Mouse (Mus musculus): ENCODE measurements around the gene Olfr64. TPM values are rescaled to one million over a fixed set of nuclear protein-coding genes. Genes with fewer than 3 reads are reported as not detected.

Olfr64 gene
- polyA plus RNA-seq, 1 experiment from 2014 or later: not detected

- Histone ChIP-seq H3K27me3 (ENCODE audit: insufficient read depth, low read length) (no peaks in the 10 kb centered on the region), H3K9ac (replicated peaks) (no peak within 1 kb of the TSS), H3K27ac (ENCODE audit: low read depth) (no peak within 1 kb of the TSS; the same call in 1 of the 2 replicates), H3K36me3 (replicated peaks; ENCODE audit: insufficient read depth, low read length) (no peaks in the 10 kb centered on the region), H3K9me3 (ENCODE audit: low read length) (no peaks in the 10 kb centered on the region), H3K4me3 (ENCODE audit: low read depth, low read length) (no peak within 1 kb of the TSS), H3K4me1 (ENCODE audit: insufficient read depth) (no peaks in the 10 kb centered on the region; the same call in 1 of the 2 replicates), H3K4me2 (ENCODE audit: low read depth, low read length) (no peak within 1 kb of the TSS)
- ATAC-seq (no peak), DNase-seq (no peak)
- WGBS (ENCODE audit: insufficient replicate concordance): 66% methylated on average over 2 of the region's 2 CpGs
- TF ChIP-seq EP300 (IDR thresholded peaks at IDR 0.05; ENCODE audit: low read depth) (no peak), CTCF (IDR thresholded peaks at IDR 0.05; ENCODE audit: low read depth) (no peak)
Measured at GRCm38 (mm10) chr7:103853090-103853489, 41.2 kb downstream of the Olfr64 start, which contains the start of gene Hbb-y. Gene Hbb-y, minus strand, starts transcription at chr7:103853216.

GRCm38 (mm10) chr7:103844525-103845325 lies 49.6 kb downstream of the Olfr64 start:
- TF ChIP-seq CTCF (IDR thresholded peaks at IDR 0.05; ENCODE audit: low read depth) (no peak), EP300 (IDR thresholded peaks at IDR 0.05; ENCODE audit: low read depth) (no peak)
- no peak overlapping the region for H3K4me3 ChIP-seq (ENCODE audit: low read depth, low read length)
- DNase-seq: no peak
- H3K27ac ChIP-seq (ENCODE audit: low read depth): no peak overlapping the region
- ATAC-seq: 0 out of 2 replicates have a peak, but pooled peaks have one; percentile 17
- H3K9ac ChIP-seq (replicated peaks): no peak overlapping the region
- H3K27me3 ChIP-seq (ENCODE audit: insufficient read depth, low read length): no peaks in the 10 kb centered on the region
- WGBS (ENCODE audit: insufficient replicate concordance): 23% methylated on average over 2 of the region's 2 CpGs
- H3K36me3 ChIP-seq (replicated peaks; ENCODE audit: insufficient read depth, low read length): no peaks in the 10 kb centered on the region
- no peaks in the 10 kb centered on the region for H3K9me3 ChIP-seq (ENCODE audit: low read length)
- no peak overlapping the region for H3K4me2 ChIP-seq (ENCODE audit: low read depth, low read length)
- H3K4me1 ChIP-seq (ENCODE audit: insufficient read depth): no peaks in the 10 kb centered on the region

- WGBS (ENCODE audit: insufficient replicate concordance): 73% methylated on average over 2 of the region's 2 CpGs
- no peaks in the 10 kb centered on the region for H3K27me3 ChIP-seq (ENCODE audit: insufficient read depth, low read length)
Measured at GRCm38 (mm10) chr7:103843034-103843433, 51.3 kb downstream of the Olfr64 start, which contains the start of gene Hbb-bh1. Gene Hbb-bh1, minus strand, starts transcription at chr7:103843164.

GRCm38 (mm10) chr7:103840268-103840667 lies 54.0 kb downstream of the Olfr64 start, which contains the start of gene Hbb-bh2:
Gene Hbb-bh2, minus strand, starts transcription at chr7:103840520.
- Histone ChIP-seq H3K36me3 (replicated peaks; ENCODE audit: insufficient read depth, low read length) (no peaks in the 10 kb centered on the region), H3K27ac (ENCODE audit: low read depth) (no peak within 1 kb of the TSS), H3K27me3 (ENCODE audit: insufficient read depth, low read length) (no peaks in the 10 kb centered on the region), H3K4me1 (ENCODE audit: insufficient read depth) (no peaks in the 10 kb centered on the region), H3K9ac (replicated peaks) (no peak within 1 kb of the TSS), H3K9me3 (ENCODE audit: low read length) (no peaks in the 10 kb centered on the region), H3K4me3 (ENCODE audit: low read depth, low read length) (no peak within 1 kb of the TSS), H3K4me2 (ENCODE audit: low read depth, low read length) (no peak within 1 kb of the TSS)
- DNase-seq: no peak
- no peak for ATAC-seq
- 75% methylated on average over 3 of the region's 3 CpGs for WGBS (ENCODE audit: insufficient replicate concordance)
- TF ChIP-seq CTCF (IDR thresholded peaks at IDR 0.05; ENCODE audit: low read depth) (no peak), EP300 (IDR thresholded peaks at IDR 0.05; ENCODE audit: low read depth) (no peak)

More at GRCm38 (mm10) chr7:103843034-103843433, 51.3 kb downstream of the Olfr64 start, which contains the start of gene Hbb-bh1:
- ATAC-seq (no peak), DNase-seq (no peak)
- Histone ChIP-seq H3K4me2 (ENCODE audit: low read depth, low read length) (no peak within 1 kb of the TSS), H3K36me3 (replicated peaks; ENCODE audit: insufficient read depth, low read length) (no peaks in the 10 kb centered on the region), H3K27ac (ENCODE audit: low read depth) (no peak within 1 kb of the TSS), H3K9ac (replicated peaks) (no peak within 1 kb of the TSS), H3K4me3 (ENCODE audit: low read depth, low read length) (no peak within 1 kb of the TSS), H3K9me3 (ENCODE audit: low read length) (no peaks in the 10 kb centered on the region), H3K4me1 (ENCODE audit: insufficient read depth) (no peaks in the 10 kb centered on the region)
- no peak for TF ChIP-seq EP300 (IDR thresholded peaks at IDR 0.05; ENCODE audit: low read depth)
- TF ChIP-seq CTCF (IDR thresholded peaks at IDR 0.05; ENCODE audit: low read depth): no peak

Other genes with a start within 250 kb of the Olfr64 start
- gene Olfr623, start 230.8 kb downstream of the Olfr64 start, polyA plus RNA-seq (2015; fragmentation: Nextera tagmentation; extraction: Ambion mirVana): not detected in 2 replicates
- gene Olfr624, start 223.3 kb downstream of the Olfr64 start, polyA plus RNA-seq (2015; fragmentation: Nextera tagmentation; extraction: Ambion mirVana): 0.01 TPM in 1 of 2 replicates, not detected in the other
- gene Olfr625-ps1, start 211.8 kb downstream of the Olfr64 start, polyA plus RNA-seq (2015; fragmentation: Nextera tagmentation; extraction: Ambion mirVana): not detected in 2 replicates
- not detected in 2 replicates for gene Olfr243, start 179.8 kb downstream of the Olfr64 start, polyA plus RNA-seq (2015; fragmentation: Nextera tagmentation; extraction: Ambion mirVana)
- gene Olfr628, start 164.1 kb downstream of the Olfr64 start, polyA plus RNA-seq (2015; fragmentation: Nextera tagmentation; extraction: Ambion mirVana): not detected in 2 replicates
- 0.07 and 0.09 TPM in 2 replicates for gene Olfr629, start 149.5 kb downstream of the Olfr64 start, polyA plus RNA-seq (2015; fragmentation: Nextera tagmentation; extraction: Ambion mirVana)
- not detected in 2 replicates for gene Olfr630, start 137.2 kb downstream of the Olfr64 start, polyA plus RNA-seq (2015; fragmentation: Nextera tagmentation; extraction: Ambion mirVana)
- gene Olfr69, start 122.9 kb downstream of the Olfr64 start, polyA plus RNA-seq (2015; fragmentation: Nextera tagmentation; extraction: Ambion mirVana): 0.04 TPM in 1 of 2 replicates, not detected in the other
- gene Olfr68, start 114.8 kb downstream of the Olfr64 start, polyA plus RNA-seq (2015; fragmentation: Nextera tagmentation; extraction: Ambion mirVana): not detected in 2 replicates
- 0.02 TPM in 1 of 2 replicates, not detected in the other for gene Olfr67, start 102.7 kb downstream of the Olfr64 start, polyA plus RNA-seq (2015; fragmentation: Nextera tagmentation; extraction: Ambion mirVana)
- gene Hbb-bt, start 80.5 kb downstream of the Olfr64 start, polyA plus RNA-seq (2015; fragmentation: Nextera tagmentation; extraction: Ambion mirVana): 16,738 and 17,184 TPM in 2 replicates
- 51,353 and 55,260 TPM in 2 replicates for gene Hbb-bs, start 66.4 kb downstream of the Olfr64 start, polyA plus RNA-seq (2015; fragmentation: Nextera tagmentation; extraction: Ambion mirVana)
- not detected in 2 replicates for gene Hbb-bh2, start 54.0 kb downstream of the Olfr64 start, polyA plus RNA-seq (2015; fragmentation: Nextera tagmentation; extraction: Ambion mirVana)
- 1.8 and 2.5 TPM in 2 replicates for gene Hbb-bh1, start 51.3 kb downstream of the Olfr64 start, polyA plus RNA-seq (2015; fragmentation: Nextera tagmentation; extraction: Ambion mirVana)
- 5.5 and 5.6 TPM in 2 replicates for gene Hbb-y, start 41.3 kb downstream of the Olfr64 start, polyA plus RNA-seq (2015; fragmentation: Nextera tagmentation; extraction: Ambion mirVana)
- gene Olfr66, start 8.2 kb downstream of the Olfr64 start, polyA plus RNA-seq (2015; fragmentation: Nextera tagmentation; extraction: Ambion mirVana): not detected in 2 replicates
- gene Olfr65, start 9.0 kb upstream of the Olfr64 start, polyA plus RNA-seq (2015; fragmentation: Nextera tagmentation; extraction: Ambion mirVana): not detected in 2 replicates
- not detected in 2 replicates for gene Olfr631, start 34.3 kb upstream of the Olfr64 start, polyA plus RNA-seq (2015; fragmentation: Nextera tagmentation; extraction: Ambion mirVana)
- gene Olfr632, start 39.9 kb upstream of the Olfr64 start, polyA plus RNA-seq (2015; fragmentation: Nextera tagmentation; extraction: Ambion mirVana): 0.06 TPM in 1 of 2 replicates, not detected in the other
- gene Olfr633, start 50.0 kb upstream of the Olfr64 start, polyA plus RNA-seq (2015; fragmentation: Nextera tagmentation; extraction: Ambion mirVana): not detected in 2 replicates
- not detected in 2 replicates for gene Olfr635, start 76.7 kb upstream of the Olfr64 start, polyA plus RNA-seq (2015; fragmentation: Nextera tagmentation; extraction: Ambion mirVana)
- not detected in 2 replicates for gene Olfr638, start 104.3 kb upstream of the Olfr64 start, polyA plus RNA-seq (2015; fragmentation: Nextera tagmentation; extraction: Ambion mirVana)
- gene Olfr639, start 122.8 kb upstream of the Olfr64 start, polyA plus RNA-seq (2015; fragmentation: Nextera tagmentation; extraction: Ambion mirVana): not detected in 2 replicates
- not detected in 2 replicates for gene Olfr640, start 131.1 kb upstream of the Olfr64 start, polyA plus RNA-seq (2015; fragmentation: Nextera tagmentation; extraction: Ambion mirVana)
- gene Olfr641, start 141.0 kb upstream of the Olfr64 start, polyA plus RNA-seq (2015; fragmentation: Nextera tagmentation; extraction: Ambion mirVana): not detected in 2 replicates
- not detected in 2 replicates for gene Olfr642, start 158.2 kb upstream of the Olfr64 start, polyA plus RNA-seq (2015; fragmentation: Nextera tagmentation; extraction: Ambion mirVana)
- not detected in 2 replicates for gene 4930516K23Rik, start 167.0 kb upstream of the Olfr64 start, polyA plus RNA-seq (2015; fragmentation: Nextera tagmentation; extraction: Ambion mirVana)
- gene Olfr644, start 177.4 kb upstream of the Olfr64 start, polyA plus RNA-seq (2015; fragmentation: Nextera tagmentation; extraction: Ambion mirVana): not detected in 2 replicates
- not detected in 2 replicates for gene Olfr645, start 191.0 kb upstream of the Olfr64 start, polyA plus RNA-seq (2015; fragmentation: Nextera tagmentation; extraction: Ambion mirVana)
- not detected in 2 replicates for gene Olfr646, start 210.4 kb upstream of the Olfr64 start, polyA plus RNA-seq (2015; fragmentation: Nextera tagmentation; extraction: Ambion mirVana)
- not detected in 2 replicates for gene Ubqln5, start 235.3 kb upstream of the Olfr64 start, polyA plus RNA-seq (2015; fragmentation: Nextera tagmentation; extraction: Ambion mirVana)
- not detected in 2 replicates for gene Olfr643, start 242.9 kb upstream of the Olfr64 start, polyA plus RNA-seq (2015; fragmentation: Nextera tagmentation; extraction: Ambion mirVana)
- not detected in 2 replicates for gene Ubqln3, start 248.8 kb upstream of the Olfr64 start, polyA plus RNA-seq (2015; fragmentation: Nextera tagmentation; extraction: Ambion mirVana)